Mouse (Mus musculus) mesoderm, embryonic 11.5 days (tissue): ENCODE results near the gene Frmd4a.

ENCODE experiments used
- DNase-seq: peaks from one replicate; pipeline ENCODE4 v3.0.0-alpha.2; 2012; ENCODE audit warnings: low read depth, low spot score

Frmd4a gene

GRCm38 (mm10) chr2:4486185-4486584 lies 468.7 kb downstream of the Frmd4a start:
- DNase-seq: no peak

- DNase-seq: no peak
Observed at GRCm38 (mm10) chr2:4487280-4487679, 469.8 kb downstream of the Frmd4a start.

- no peak for DNase-seq
Observed at GRCm38 (mm10) chr2:4490845-4491244, 473.3 kb downstream of the Frmd4a start.

GRCm38 (mm10) chr2:4492485-4493481 lies 475.3 kb downstream of the Frmd4a start:
- DNase-seq: peak; percentile 90

GRCm38 (mm10) chr2:4494478-4494877 lies 477.0 kb downstream of the Frmd4a start:
- no peak for DNase-seq

GRCm38 (mm10) chr2:4499257-4499656 lies 481.7 kb downstream of the Frmd4a start:
- peak; percentile 86 for DNase-seq

- no peak for DNase-seq
Observed at GRCm38 (mm10) chr2:4499916-4500315, 482.4 kb downstream of the Frmd4a start.

GRCm38 (mm10) chr2:4501257-4502027 lies 483.9 kb downstream of the Frmd4a start:
- no peak for DNase-seq

- DNase-seq: no peak
Observed at GRCm38 (mm10) chr2:4504413-4504812, 486.9 kb downstream of the Frmd4a start.

GRCm38 (mm10) chr2:4505695-4506094 lies 488.2 kb downstream of the Frmd4a start:
- no peak for DNase-seq

GRCm38 (mm10) chr2:4506659-4507058 lies 489.1 kb downstream of the Frmd4a start:
- no peak for DNase-seq

GRCm38 (mm10) chr2:4507887-4508615 lies 490.5 kb downstream of the Frmd4a start:
- DNase-seq: no peak

- no peak for DNase-seq
Observed at GRCm38 (mm10) chr2:4508959-4509615, 491.6 kb downstream of the Frmd4a start.

- DNase-seq: no peak
Observed at GRCm38 (mm10) chr2:4509739-4510138, 492.2 kb downstream of the Frmd4a start.

- DNase-seq: no peak
Observed at GRCm38 (mm10) chr2:4510208-4511079, 492.9 kb downstream of the Frmd4a start.

- no peak for DNase-seq
Observed at GRCm38 (mm10) chr2:4511080-4511386, 493.5 kb downstream of the Frmd4a start.

- no peak for DNase-seq
Observed at GRCm38 (mm10) chr2:4512607-4513006, 495.1 kb downstream of the Frmd4a start.

GRCm38 (mm10) chr2:4515910-4516309 lies 498.4 kb downstream of the Frmd4a start:
- no peak for DNase-seq

GRCm38 (mm10) chr2:4516819-4517552 lies 499.5 kb downstream of the Frmd4a start:
- no peak for DNase-seq
